Mouse (Mus musculus) testis, adult 10 weeks (tissue): ENCODE measurements around the gene Myo1d. TPM values are rescaled to one million over a fixed set of nuclear protein-coding genes. Genes with fewer than 3 reads are reported as not detected.

Experiments
- polyA plus RNA-seq: library from polyadenylated mRNA; stranded (reverse); fragments of 350-450 nt; fragmentation: Illumina TruSeq; extraction: RNeasy Lipid Tissue Mini Kit (QIAGEN cat#74804); gene quantifications from one replicate; pipeline ENCODE4 v1.2.3, GENCODE M21; 2014; ENCODE audit warnings: low read depth, low replicate concordance

Gene Myo1d
- polyA plus RNA-seq: 3.7 TPM

DNA sequence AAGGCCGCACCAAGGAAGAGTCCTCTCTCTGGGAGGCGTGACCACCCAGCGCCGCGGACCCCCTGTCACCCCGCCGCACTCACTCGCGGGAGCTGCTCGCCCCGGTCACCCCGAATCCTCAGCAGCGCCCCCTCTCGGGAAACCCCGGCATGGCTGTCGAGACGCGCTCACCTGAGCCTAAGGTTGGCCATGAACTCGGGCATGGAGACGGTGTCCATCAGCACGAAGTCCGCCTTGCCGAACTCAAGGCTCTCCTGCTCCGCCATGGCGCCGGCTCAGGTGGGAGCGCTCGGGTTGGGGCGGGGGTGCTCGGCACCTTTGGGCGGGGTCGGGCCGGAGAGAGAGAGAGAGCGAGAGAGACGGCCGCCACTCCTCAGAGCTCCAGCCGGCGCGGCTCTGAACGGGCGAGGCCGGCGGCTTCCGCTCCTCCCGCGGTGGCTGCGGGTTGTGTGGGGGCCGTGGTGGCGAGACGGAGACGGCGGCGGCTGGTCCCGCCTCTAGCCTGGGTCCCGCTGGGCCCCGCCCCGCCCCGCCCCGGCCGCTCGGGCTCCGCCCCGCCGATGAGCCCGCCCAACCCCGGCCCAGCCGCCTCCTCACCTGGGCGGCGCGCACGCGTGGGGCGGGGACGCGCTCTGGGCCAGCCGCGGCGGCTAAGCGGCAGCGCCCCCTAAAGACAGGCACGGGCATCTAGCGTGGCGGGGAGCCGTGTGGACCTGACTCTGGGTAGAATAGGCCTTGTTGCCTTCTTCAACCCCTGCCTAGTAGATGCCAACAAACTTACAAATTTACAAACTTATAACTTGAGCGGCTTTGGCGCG, at the start of gene Myo1d:
TSS of gene Myo1d (minus strand) at position 499 of the 818 bp plus-strand sequence.

DNA sequence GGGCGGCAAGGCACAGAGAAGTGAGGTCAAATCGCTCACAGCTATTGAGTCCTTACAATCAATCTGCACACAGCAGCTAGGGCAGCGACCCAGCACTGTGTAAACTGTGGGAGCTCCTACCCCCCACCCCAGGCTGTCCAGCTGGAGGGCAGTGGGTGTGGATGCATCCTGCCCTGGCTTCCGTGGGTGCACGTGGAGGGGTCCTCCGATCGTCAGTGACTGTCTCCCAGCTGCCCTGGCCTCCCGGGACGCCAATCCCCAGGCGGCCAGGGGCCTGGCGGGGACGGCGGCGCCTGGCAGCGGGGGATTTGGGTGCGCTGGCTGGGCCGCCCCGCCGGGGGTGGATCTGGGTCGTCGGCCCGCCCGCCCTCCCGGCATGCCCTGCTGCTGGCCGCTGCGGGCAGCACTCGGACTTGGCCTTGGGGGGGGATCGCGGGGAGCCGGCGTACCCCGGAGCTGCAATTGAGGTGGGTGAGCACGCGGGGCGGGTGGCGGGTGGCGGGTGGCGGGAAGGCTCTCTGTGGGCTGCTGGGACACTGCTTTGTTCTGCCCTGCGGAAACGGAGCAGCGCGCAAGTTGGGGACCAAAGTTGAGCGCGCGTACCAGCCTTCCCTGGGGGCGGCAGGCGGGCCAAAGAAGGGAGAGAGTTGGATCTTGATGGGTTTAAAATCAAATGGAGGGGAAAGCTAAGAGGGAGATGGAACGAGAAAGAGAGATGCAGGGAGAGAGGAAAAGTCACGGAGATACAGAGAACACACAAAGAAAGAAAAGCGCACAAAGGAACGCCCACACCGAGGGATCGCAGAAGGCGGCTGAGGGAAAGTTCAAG, 30.4 kb upstream of the Myo1d start, which contains the start of gene Tmem98:
TSS of gene Tmem98 (plus strand) at position 183 of the 829 bp plus-strand sequence.

DNA sequence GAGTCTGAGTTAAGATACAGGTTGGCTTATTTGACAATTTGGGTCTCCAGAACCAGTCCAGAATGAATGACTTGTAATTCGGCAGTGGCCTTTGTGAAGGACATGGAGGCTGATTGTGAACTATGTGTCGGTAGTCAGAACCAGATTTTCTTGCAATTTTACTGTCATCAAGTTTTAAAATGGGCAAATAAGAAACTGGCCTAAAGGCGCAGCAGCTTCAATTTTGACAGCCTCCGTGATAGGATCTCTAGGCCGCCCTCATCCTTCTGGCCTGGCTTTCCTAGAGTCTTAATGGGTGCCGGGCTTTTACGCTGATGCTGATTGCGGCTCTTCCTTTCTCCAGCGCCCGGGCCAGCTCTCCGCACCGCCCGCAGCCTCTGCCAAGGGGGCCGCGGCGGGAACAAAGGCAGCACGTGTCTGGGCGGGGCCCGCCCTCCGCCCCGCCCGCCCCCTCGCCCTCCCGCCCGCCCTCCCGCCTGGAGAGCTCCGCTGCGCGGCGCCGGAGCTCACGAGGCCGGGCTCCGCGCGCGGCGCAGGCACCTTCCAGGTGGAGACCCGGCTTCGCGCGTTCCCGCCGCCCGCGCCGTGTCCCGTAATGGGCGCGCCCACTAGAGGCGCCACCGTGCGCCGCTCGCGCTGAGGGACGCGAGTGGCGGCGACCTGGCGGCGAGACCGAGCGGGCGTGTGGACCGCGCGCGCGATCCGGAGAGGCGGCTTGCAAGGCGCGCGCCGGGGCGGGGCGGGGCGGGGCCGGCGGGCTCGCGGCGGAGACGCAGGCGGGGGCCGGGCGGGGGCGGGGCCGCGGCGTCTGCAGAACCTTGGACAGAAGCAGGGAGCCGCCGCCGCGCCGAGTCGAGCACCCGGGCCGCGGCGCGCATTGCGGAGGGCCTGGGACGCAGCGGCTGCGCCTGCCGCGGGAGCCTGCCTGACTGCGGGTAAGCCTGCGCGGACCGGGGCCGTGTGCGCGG, 303.3 kb downstream of the Myo1d start, which contains the start of gene Cdk5r1:
TSS of gene Cdk5r1 (plus strand) at position 802 of the 968 bp plus-strand sequence.

Other genes with a start within 250 kb of the Myo1d start
- gene Tmem98, start 30.1 kb upstream of the Myo1d start, polyA plus RNA-seq: 2.0 TPM
- gene Spaca3, start 78.3 kb upstream of the Myo1d start, polyA plus RNA-seq: 16.3 TPM